Mouse (Mus musculus) urinary bladder, postnatal 25 days (tissue): ENCODE measurements around the gene Hoxd10.

Experiments
- DNase-seq: peaks from one replicate; pipeline ENCODE4 v3.0.0; 2022; ENCODE audit warnings: low spot score

Gene Hoxd10

DNA sequence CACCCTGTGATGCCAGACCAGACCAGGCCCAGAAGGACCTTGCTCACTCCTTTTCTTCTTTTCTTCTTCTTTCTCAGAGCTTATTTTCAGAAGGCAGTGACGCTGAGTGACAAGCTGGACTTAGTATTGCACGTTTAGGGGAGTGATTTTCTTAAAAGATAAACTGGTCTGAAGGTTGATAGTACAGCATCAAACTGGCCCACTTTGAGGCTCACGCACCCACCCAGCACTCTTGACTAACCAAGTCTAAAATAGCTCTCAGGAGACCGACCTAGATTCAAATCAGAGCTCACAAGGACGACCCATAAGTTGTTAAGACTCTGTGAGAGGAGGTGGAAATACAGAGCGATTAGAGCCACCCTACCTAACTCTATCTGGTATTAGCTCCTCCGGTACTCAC, 25.3 kb upstream of the Hoxd10 start:
- DNase-seq: no peak

DNA sequence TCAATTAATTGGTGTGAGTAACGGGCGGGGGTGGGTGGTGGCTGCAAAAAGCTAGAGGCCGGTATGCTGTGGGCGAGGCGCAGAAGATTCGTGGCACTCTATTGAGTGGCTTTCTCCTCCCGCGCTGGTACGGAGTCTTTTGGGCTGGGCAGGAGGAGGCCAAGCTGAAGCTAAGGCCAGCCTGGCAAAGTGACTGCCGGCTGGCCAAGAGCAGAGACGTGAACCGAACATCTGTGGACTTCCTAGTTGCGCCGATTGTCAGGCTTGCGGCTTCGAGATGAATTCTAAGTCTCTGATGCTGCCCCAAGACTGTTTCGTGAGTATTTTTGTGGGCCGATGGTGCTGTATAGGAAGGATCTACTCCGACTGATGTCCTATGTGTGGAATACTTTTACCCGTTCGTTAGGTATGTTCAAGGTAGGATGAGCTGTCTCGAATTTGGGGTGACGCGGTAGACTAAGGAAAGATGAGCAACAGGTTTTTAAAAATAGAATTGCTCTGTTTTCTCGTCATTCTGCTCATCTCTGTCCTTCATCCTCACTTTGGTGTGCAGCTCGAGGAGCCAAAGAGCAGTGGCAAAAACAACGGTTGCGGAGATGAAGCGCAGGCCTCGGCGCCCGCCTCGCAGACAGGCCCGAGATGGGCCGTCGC, 24.4 kb upstream of the Hoxd10 start:
- no peak for DNase-seq

GRCm38 (mm10) chr2:74667842-74668357, 23.8 kb upstream of the Hoxd10 start, which contains the start of gene Hoxd13:
Gene Hoxd13 (plus strand): TSS chr2:74668310.
- DNase-seq: peak; percentile 17

GRCm38 (mm10) chr2:74668370-74669229, 23.1 kb upstream of the Hoxd10 start:
- DNase-seq: peak; percentile 11

DNA sequence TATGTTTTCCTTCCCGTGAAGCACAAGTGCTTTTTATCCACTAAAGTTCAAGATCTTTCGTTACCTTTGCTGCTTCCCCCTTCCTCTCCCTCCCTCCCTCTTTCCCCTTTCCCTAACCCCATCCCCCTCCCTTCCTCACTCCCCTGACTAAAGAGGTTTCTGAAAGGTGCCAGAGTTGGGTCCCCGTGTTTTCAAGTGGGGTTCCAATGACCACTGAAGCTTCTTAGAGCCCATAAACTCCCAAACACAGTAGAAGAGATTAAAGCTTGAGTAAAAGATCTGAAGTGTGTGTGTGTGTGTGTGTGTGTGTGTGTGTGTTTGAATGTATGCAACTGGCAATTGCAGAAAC, 22.5 kb upstream of the Hoxd10 start:
- no peak for DNase-seq

DNA sequence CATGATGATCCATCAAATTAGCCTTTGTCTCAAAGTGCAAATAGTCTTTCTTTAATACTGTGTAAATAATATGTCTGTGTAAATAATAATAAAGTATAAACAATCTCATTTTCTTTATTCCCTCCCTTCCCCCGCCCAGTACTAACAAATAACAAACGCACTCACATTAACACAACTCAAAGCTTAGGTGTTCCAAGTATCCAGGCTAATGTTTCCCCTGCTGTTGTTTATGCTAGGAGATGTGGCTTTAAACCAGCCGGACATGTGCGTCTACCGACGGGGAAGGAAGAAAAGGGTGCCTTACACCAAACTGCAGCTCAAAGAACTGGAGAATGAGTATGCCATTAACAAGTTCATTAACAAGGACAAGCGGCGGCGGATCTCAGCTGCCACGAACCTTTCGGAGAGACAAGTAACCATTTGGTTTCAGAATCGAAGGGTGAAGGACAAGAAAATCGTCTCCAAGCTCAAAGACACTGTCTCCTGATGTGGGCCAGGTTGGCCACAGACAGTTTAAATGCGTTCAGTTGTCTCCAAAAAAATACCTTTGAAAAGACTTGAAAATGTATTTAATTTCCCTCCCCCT, 22.0 kb upstream of the Hoxd10 start:
- DNase-seq: no peak

DNA sequence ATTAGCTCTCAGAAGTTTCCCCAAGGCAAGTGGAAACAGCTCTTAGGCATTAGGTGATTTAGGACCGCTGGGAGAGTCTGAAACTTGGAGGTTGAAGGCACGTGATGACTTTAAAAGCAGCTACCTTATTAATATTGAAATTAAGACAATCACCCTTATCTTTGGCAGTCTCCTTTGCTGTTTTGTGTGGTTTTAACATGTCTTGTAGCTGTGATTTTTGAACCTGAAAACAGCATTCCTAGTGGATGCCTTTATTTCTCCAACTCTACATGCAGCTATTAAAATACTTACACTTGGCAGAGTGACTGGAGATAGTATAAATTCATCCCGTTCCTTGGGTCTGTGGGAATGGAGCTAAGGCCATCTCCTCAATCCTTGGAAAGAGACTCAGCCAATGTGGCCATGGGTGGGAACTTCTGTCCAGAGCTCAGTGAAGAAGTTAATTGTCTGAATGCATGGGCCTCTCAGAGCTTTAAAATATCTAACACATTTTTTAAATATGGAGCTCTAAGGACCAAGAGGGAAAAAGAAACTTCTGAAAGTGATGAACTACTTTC, 21.0 kb upstream of the Hoxd10 start:
- DNase-seq: no peak

- no peak for DNase-seq
Observed at GRCm38 (mm10) chr2:74671847-74672246, 19.9 kb upstream of the Hoxd10 start.

DNA sequence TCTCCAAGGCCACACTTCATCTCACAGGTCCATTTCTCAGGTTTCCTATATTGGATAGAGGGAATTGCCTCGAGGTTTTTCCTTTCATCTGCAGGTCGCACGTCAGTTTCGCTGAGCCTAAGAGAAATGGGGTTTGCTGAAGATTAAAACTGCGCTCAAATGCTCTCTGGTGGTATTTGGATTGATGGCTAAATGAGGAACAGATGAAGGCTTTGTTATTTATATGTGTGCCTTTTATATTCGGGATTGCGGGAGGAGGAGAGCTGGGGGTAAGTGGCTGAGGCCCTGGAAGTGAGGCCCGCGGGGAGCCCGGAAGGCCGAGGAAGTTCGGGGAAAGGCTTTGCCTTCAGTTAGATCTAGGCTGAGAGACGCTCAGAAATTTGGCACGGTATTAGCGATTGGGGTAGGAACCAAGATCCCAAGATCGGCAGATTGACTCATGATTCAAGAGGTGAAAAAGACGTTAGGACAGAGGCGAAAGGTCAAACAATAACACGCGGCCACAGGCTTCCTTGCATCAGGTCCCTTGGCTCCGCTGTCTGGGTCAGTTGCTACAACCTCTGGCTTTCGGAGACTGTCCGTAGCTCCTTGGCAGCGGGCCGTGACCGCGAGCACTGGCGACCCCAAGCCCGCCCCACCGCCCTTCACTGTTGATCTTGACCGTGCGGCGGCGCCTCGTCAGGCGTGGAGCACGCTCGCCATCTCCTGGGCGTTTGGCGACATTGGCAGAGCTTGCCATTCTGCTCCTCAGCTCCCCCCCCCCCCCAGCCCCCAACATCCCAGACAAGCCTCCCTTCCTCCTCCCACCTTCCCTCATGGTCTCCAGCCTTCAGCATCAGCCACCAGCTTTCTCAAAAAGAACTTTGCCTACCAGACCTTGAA, 19.0 kb upstream of the Hoxd10 start:
- peak; percentile 55 for DNase-seq

DNA sequence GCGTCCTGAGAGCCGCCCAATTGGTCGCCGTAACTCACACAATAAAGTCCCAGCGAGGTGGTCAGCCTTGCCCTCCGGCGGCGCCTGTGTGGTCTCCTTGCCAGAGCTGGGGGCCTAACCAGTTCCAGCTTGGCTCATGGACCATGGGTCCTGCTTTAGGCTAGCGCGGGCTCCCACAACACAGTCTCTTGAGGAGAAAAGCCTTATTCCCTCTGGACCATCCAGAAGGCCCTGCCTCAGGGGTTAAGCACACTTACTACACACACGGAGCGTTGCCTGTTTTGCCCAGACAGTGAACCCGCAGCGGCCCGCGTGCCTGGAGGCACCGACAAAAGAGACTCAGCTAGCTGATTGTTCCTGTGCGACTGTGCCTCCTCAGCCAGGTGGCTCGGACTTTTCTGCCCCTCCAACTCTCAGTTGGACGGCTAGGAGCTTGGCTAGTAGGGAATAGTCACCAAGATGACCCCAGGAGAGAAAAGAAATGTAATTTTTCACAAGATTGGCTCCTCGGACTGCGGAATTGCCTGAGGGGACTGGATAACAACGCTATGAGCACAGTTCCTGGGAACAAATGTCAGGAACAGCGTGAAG, 17.8 kb upstream of the Hoxd10 start:
- no peak for DNase-seq

DNA sequence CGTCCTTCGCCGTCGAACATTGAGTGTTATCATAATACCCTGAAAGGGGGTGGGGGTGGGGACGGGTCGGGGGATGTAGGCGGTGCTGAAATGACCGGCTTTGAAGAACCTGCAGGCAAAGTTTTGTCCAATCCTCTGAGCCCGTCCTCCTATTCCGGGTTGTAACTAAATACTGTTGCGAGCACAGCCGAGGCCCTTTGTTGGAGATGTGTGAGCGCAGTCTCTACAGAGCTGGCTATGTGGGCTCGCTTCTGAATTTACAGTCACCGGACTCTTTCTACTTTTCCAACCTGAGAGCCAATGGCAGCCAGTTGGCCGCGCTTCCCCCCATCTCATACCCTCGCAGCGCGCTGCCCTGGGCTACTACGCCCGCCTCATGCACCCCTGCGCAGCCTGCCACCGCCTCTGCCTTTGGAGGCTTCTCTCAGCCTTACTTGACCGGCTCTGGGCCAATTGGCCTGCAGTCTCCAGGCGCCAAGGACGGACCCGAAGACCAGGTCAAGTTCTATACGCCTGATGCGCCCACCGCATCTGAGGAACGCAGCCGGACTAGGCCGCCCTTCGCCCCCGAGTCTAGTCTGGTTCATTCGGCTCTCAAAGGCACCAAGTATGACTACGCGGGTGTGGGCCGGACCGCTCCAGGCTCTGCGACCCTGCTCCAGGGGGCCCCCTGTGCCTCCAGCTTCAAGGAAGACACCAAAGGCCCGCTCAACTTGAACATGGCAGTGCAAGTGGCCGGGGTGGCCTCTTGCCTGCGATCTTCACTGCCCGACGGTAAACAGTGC, 16.7 kb upstream of the Hoxd10 start, which contains the start of gene Hoxd12:
TSS of gene Hoxd12 (plus strand) at position 133 of the 785 bp plus-strand sequence.
- no peak for DNase-seq

DNA sequence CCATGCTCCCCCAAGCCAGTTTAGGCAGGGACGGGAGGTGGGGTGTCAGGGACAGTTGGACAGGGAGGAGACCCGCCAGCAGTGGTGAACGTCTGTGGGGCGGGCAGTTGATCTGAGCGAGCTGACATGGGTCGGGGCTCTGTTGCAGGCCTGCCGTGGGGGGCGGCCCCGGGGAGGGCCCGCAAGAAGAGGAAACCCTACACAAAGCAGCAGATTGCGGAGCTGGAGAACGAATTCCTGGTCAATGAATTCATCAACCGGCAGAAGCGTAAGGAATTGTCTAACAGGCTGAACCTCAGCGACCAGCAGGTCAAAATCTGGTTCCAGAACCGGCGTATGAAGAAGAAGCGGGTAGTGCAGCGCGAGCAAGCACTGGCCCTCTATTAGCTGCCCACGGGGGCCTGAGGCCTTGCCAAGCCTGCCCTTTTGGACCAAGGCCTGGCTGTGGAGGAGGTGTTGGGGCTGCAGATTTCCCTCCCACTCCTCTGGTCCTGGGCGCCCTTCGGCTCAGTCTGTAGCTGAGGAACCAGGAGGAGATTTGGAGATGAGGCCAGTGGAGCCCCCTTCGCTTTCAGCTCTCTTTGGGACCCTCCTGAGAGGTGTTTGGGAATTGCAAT, 15.9 kb upstream of the Hoxd10 start:
- DNase-seq: no peak

- DNase-seq: no peak
Observed at GRCm38 (mm10) chr2:74676376-74677052, 15.2 kb upstream of the Hoxd10 start.

GRCm38 (mm10) chr2:74677106-74677505, 14.6 kb upstream of the Hoxd10 start:
- DNase-seq: no peak

- DNase-seq: no peak
Observed at GRCm38 (mm10) chr2:74678891-74679595, 12.7 kb upstream of the Hoxd10 start, which contains the start of gene Hoxd11. Gene Hoxd11 (plus strand): TSS chr2:74679557.

GRCm38 (mm10) chr2:74679596-74679971, 12.1 kb upstream of the Hoxd10 start:
- DNase-seq: no peak

DNA sequence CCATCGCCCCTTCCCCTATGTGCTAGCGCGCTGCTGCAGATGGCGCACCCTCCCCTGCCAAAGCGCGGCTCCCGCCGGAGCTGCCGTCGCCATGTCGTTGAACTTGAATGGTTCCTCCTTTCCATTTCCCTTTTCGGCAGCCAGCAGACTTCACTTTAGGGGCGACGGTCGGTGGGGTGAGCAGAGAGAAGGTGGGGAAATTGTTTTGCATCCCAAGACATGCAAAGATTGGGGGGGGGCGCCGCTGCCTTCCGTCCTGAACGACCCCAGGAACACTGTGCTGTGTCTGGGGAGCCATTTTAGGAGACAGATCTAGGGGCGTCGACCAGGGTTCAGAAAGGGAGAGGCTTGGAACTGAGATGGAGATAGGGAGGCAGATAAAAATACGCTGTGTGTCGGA, 11.7 kb upstream of the Hoxd10 start:
- no peak for DNase-seq

DNA sequence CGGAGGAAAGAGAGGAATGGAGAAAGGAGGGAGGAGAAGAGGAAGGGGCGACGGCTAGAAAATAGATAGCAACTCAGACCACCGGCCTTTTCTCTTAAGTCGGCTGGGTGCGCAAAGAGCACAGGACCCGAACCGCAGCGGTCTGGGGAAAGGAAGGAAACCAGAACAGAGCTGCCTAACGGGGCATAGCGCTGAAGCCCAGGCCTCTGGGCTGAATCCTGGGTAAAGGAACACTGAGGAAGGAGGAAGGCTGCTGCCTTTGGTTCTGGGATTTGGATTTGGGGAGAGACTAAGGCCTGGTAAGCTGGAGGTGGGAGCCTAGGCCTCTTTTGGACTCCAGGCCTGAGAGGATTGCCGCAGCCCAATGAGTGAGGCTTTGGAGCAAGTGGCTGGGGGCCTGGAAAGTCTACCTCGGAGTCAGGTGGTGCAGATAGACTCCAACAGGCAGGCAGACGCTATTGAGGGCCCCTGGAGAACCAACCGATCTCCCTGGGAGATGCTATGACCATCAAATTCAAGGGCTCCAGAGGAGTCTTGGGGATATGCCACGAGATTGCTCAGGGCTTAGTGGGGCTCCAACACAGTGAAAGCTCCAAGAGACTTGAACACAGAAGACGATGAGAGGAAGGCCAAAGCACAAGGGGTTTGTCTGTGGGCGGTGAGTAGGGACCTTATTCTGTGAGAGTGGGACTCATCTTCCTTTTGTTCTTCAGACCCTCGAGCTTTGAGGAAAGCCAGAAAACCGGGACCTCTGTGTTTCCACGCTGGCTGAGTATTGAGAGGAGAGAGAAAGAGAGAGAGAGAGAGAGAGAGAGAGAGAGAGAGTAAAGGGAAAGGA, 10.9 kb upstream of the Hoxd10 start:
- no peak for DNase-seq
